Mouse (Mus musculus) limb, embryonic 12.5 days (tissue): ENCODE measurements at regions not wholly inside any gene's neighbourhood (a gene's known extent, or its start where the extent isn't known, plus 50 kb on each side); places are given as distances from the start of the nearest gene placed in this dataset.

ENCODE experiments used
- ATAC-seq: fragments of 200-750 bp; cut with Nextera tagmentation; 2 replicates; pipeline ENCODE4 v1.8.0; 2017; ENCODE audit warnings: low read depth, moderate TSS enrichment; ENCODE audit not compliant: insufficient number of reproducible peaks, insufficient read depth, low FRiP score, low TSS enrichment
- H3K27ac ChIP-seq: fragments of 300-500 bp; sonication (generic); 2 replicates; pipeline ENCODE4 v1.5.1; 2016; ENCODE audit warnings: mild to moderate bottlenecking, moderate library complexity
- H3K27me3 ChIP-seq: fragments of 300-500 bp; sonication (generic); 2 replicates; pipeline ENCODE4 v1.6.1; 2016; ENCODE audit warnings: mild to moderate bottlenecking, moderate library complexity
- H3K36me3 ChIP-seq: fragments of 300-500 bp; sonication (generic); 2 replicates; pipeline ENCODE4 v1.6.1; 2016; ENCODE audit warnings: mild to moderate bottlenecking, moderate library complexity
- H3K4me1 ChIP-seq: fragments of 300-500 bp; sonication (generic); replicated peaks from 2 replicates; pipeline ENCODE4 v1.6.1; 2016
- H3K4me2 ChIP-seq: fragments of 300-500 bp; sonication (generic); 2 replicates; pipeline ENCODE4 v1.6.1; 2016; ENCODE audit warnings: mild to moderate bottlenecking, moderate library complexity
- H3K4me3 ChIP-seq: fragments of 300-500 bp; sonication (generic); replicated peaks from 2 replicates; pipeline ENCODE4 v1.5.1; 2016; ENCODE audit warnings: mild to moderate bottlenecking
- H3K9ac ChIP-seq: fragments of 300-500 bp; sonication (generic); replicated peaks from 2 replicates; pipeline ENCODE4 v1.6.1; 2016; ENCODE audit warnings: mild to moderate bottlenecking, moderate library complexity
- H3K9me3 ChIP-seq: fragments of 300-500 bp; sonication (generic); 2 replicates; pipeline ENCODE4 v1.6.1; 2016; ENCODE audit warnings: mild to moderate bottlenecking, moderate library complexity
- WGBS: fragments of 180-500 bp; shearing (Covaris S2); methylation state at CpG from one replicate; pipeline ENCODE4 v1.1.7; 2016; 5-methylcytosine and 5-hydroxymethylcytosine counted together

DNA sequence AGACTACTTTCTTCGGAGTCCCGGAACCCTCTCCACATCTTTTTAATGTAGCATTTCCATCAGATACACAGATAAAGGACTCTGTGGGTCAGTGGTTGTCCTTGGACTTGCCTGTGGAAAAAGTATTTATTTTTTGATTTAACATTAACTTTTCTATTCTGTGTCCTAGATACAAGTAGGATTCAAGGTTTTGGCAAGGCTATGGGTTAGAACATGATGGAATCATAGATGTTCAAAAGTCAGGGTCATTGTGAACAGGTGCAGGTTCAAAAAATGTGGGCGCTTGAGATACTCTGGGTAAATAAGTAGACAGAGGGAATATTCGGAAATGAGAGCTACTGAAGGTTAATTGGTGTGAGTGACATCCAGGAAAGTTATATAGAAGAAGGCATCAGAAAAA lies 347.7 kb downstream of the Cypt12 start:
- no peak overlapping the region for H3K27ac ChIP-seq
- no peak for ATAC-seq
- WGBS: 96% methylated on average over 4 of the region's 4 CpGs
- H3K4me2 ChIP-seq: no peak overlapping the region
- H3K27me3 ChIP-seq: no peaks in the 10 kb centered on the region
- no peaks in the 10 kb centered on the region for H3K9me3 ChIP-seq
- no peaks in the 10 kb centered on the region for H3K36me3 ChIP-seq
- H3K4me3 ChIP-seq: no peak overlapping the region
- no peaks in the 10 kb centered on the region for H3K4me1 ChIP-seq
- H3K9ac ChIP-seq: no peak overlapping the region

DNA sequence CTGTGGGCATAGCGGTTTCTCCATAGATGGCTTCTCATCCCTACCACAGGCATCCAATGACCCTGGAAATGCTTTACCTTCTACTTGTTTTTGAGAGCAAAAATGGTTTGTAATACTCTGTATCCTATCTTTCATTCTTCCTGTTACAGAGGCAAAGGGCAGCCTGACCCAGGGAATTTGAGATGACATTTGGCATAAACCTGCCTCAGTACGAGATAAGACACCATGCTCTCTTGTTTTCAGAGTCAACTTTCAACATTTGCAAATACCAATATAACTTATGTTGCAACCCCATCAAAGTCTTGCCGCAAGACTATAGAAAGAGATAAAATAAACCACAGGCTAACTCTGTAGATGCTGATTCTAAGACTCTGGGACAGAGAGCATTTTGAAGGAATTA lies 350.5 kb downstream of the Cypt12 start:
- H3K9ac ChIP-seq: no peak overlapping the region
- no peaks in the 10 kb centered on the region for H3K4me1 ChIP-seq
- no peaks in the 10 kb centered on the region for H3K27me3 ChIP-seq
- H3K4me3 ChIP-seq: no peak overlapping the region
- 92% methylated on average over 3 of the region's 3 CpGs for WGBS
- no peak overlapping the region for H3K4me2 ChIP-seq
- H3K9me3 ChIP-seq: no peaks in the 10 kb centered on the region
- no peak for ATAC-seq
- H3K36me3 ChIP-seq: no peaks in the 10 kb centered on the region
- no peak overlapping the region for H3K27ac ChIP-seq

DNA sequence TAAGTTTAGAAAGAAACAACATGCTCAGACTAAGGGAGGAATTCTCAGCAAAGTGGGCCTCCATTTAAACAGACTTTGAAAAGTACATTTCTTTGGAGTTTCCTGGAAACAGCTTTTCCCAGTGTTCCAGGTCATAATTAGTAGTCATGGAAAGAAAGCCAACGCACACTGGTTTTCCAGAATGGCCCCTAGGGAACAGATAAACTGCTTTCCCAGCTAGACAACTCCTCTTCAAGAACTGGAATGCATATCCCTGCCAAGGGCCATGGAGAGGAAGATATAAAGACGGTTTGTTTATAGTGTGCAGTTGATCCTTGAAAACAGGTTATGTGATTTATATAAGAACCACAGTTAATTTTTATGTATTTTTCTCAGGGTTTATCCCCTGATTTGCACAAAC lies 351.3 kb downstream of the Cypt12 start:
- Histone ChIP-seq H3K4me3 (no peak overlapping the region), H3K36me3 (no peaks in the 10 kb centered on the region), H3K27me3 (no peaks in the 10 kb centered on the region), H3K9me3 (no peaks in the 10 kb centered on the region), H3K9ac (no peak overlapping the region), H3K27ac (no peak overlapping the region), H3K4me2 (no peak overlapping the region), H3K4me1 (no peaks in the 10 kb centered on the region)
- 44% methylated on average over 2 of the region's 2 CpGs for WGBS
- no peak for ATAC-seq

DNA sequence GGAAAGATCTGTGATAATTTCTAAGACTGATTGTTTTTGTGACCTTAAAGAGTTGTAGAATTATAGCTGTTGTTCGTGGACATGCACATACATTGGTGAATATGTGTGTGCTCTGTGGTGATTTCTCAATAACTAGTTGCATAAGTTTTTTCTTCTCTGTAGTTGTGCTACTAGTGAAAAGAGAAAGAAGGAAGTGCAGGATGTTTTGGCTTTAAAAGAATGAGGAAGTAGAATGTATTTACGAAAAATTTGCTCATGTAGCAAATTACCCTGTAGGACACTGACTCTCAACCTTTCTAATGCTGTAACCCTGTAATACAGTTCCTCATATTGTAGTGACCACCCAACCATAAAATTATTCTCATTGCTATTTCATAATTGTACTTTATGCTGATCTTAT lies 371.2 kb downstream of the Cypt12 start:
- Histone ChIP-seq H3K4me1 (no peaks in the 10 kb centered on the region), H3K9ac (no peak overlapping the region), H3K4me2 (no peak overlapping the region), H3K9me3 (no peaks in the 10 kb centered on the region), H3K4me3 (no peak overlapping the region), H3K27ac (no peak overlapping the region), H3K36me3 (no peaks in the 10 kb centered on the region), H3K27me3 (no peaks in the 10 kb centered on the region)
- no peak for ATAC-seq
- WGBS: 100% methylated on average over 2 of the region's 2 CpGs

DNA sequence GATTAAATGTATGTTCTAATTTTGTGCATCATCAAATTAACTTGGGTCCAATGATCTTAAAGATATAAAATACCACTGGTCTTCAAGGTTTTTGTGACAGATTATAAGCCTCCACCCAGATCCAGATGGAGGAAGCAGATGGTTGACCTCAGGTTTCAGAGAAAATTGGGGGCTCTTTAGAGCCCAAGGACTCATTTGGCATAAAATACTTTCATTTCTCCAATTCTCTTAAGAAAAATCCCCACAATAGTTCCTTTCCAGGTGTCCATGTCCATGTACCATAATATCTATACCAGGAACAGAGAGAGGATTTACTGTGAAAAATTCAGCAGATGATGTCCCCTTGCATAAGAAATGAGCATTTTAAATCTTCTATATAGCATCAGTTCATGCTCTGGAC lies 385.0 kb downstream of the Cypt12 start:
- H3K27me3 ChIP-seq: no peaks in the 10 kb centered on the region
- H3K4me1 ChIP-seq: no peaks in the 10 kb centered on the region
- ATAC-seq: no peak
- H3K4me3 ChIP-seq: no peak overlapping the region
- H3K9ac ChIP-seq: no peak overlapping the region
- no peaks in the 10 kb centered on the region for H3K36me3 ChIP-seq
- H3K4me2 ChIP-seq: no peak overlapping the region
- H3K9me3 ChIP-seq: no peaks in the 10 kb centered on the region
- H3K27ac ChIP-seq: no peak overlapping the region

DNA sequence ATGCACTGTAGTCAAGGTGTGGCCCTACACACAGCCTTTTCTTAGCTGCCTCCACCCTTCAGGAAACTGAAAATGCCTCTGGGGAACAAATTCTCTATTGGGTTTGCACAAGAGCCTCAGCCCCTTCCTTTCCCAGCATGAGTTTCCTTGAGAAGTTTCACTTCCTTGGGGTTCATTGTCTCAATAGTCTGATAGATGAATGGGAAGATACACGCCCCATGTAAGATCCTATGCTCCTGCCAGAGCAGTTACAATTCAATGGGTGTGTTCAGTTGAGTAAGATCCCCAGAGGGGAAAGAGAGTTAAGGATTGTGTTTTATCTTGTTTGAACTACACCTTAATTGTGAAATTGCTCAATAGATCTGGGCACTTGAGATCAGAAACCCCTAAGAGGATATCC lies 391.0 kb downstream of the Cypt12 start:
- WGBS: 82% methylated on average over 1 of the region's 1 CpGs
- H3K9me3 ChIP-seq: no peaks in the 10 kb centered on the region
- H3K36me3 ChIP-seq: no peaks in the 10 kb centered on the region
- H3K9ac ChIP-seq: no peak overlapping the region
- H3K4me3 ChIP-seq: no peak overlapping the region
- H3K27ac ChIP-seq: no peak overlapping the region
- no peaks in the 10 kb centered on the region for H3K4me1 ChIP-seq
- no peak overlapping the region for H3K4me2 ChIP-seq
- no peaks in the 10 kb centered on the region for H3K27me3 ChIP-seq
- ATAC-seq: no peak

DNA sequence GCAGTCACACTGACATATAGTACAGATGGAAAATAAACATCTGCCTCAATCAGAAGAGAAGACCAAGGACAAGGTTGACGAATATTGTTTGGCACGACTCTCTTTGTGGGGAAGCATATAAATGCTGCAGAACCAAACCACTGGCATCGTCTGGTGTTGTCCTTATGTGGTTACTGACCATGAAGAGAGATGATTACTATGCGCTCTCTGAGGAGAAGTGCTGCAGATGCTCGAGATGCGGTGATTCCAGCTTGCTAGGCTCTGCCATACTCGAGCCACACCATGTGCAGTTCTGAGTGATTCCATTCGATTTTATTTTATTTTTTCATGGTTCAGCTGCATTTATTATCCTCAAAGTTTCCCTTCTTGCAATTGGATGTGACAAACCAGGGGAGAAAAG lies 393.5 kb downstream of the Cypt12 start:
- no peak for ATAC-seq
- no peaks in the 10 kb centered on the region for H3K36me3 ChIP-seq
- H3K4me2 ChIP-seq: no peak overlapping the region
- H3K27ac ChIP-seq: no peak overlapping the region
- H3K4me3 ChIP-seq: no peak overlapping the region
- no peaks in the 10 kb centered on the region for H3K9me3 ChIP-seq
- no peaks in the 10 kb centered on the region for H3K4me1 ChIP-seq
- no peaks in the 10 kb centered on the region for H3K27me3 ChIP-seq
- no peak overlapping the region for H3K9ac ChIP-seq
- 86% methylated on average over 8 of the region's 8 CpGs for WGBS

DNA sequence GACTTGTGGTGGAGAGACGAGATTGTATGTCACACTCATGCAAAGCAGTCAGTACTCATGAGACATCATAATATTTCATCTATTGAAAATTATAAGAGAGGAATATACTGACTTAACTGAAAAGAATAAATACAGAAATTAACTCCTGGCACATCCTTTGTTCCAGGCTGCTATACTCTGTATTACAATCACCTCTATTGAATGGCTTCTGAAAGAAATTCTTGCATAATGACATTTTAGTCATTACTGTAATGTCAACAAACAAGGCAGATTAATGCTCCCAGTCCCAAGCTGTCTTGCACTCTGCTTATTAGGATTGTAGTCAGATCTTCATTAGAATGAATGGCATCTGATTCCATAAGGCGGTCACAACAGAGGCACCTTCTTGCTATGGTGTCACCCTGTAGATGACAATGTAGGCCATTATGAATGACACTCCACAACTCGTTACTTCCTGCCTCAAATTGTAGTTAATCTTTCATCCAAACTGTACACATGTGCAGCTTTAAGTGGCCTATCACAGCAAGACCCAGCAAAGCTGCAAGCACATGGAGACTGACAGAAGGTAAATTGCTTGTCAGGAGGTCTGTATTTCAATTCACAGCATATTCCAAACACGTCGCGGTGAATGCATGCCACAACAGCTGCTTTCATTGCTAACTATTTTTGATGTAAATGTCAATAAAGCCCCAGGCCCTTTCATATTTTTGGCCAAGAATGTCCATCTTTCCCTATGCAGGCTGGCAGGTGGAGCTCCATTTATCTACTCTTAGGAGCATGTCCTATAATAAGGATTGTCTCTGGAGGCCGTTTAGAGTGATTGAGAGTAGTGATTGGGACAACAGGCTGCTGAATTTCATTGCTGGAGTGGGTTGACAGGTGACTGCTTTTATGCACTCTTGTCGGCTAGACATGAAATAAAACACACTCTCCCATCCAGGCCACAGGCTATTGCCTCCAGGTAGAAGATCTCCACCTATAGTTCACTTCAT lies 430.1 kb downstream of the Cypt12 start:
- Histone ChIP-seq H3K9me3 (no peaks in the 10 kb centered on the region), H3K4me2 (no peak overlapping the region), H3K36me3 (no peaks in the 10 kb centered on the region), H3K27ac (no peak overlapping the region), H3K9ac (no peak overlapping the region), H3K4me1 (no peaks in the 10 kb centered on the region), H3K4me3 (no peak overlapping the region), H3K27me3 (no peaks in the 10 kb centered on the region)
- ATAC-seq: no peak
- 80% methylated on average over 8 of the region's 8 CpGs for WGBS

DNA sequence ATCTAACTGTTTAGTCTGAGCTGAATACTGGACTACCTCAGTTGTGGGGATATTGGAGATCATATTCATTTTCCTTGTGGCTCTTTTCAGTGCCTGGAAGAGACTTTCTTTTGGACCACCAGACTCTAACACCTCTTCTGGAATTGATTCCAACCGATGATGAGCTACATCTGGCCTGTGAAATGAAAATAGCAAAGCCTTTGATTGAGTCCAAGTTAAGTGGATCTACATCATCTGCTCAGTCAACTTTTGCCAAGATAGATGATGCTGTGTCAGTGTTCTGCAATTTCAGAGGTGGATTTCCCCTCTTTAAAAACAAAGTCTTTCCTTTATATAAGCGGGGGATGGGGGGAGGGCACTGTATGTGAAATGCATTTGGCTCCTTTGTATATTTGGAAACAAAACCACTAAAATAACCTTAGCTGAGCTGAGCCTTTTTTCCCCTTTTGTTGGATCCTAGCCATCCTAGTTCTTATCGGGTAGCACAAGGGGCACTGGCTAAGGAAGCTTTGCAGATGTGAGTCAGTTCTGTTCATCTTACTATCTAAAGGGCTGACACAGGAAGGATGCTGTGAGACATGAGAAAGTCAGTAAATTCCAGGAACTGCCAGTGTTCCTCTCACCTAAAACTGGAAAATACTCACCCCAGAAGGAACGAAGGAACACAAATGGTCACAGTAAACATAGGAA lies 473.8 kb downstream of the Cypt12 start:
- H3K4me1 ChIP-seq: no peaks in the 10 kb centered on the region
- H3K27me3 ChIP-seq: no peaks in the 10 kb centered on the region
- no peak for ATAC-seq
- no peak overlapping the region for H3K4me3 ChIP-seq
- 85% methylated on average over 4 of the region's 4 CpGs for WGBS
- H3K9ac ChIP-seq: no peak overlapping the region
- H3K36me3 ChIP-seq: no peaks in the 10 kb centered on the region
- H3K9me3 ChIP-seq: no peaks in the 10 kb centered on the region
- H3K4me2 ChIP-seq: no peak overlapping the region
- no peak overlapping the region for H3K27ac ChIP-seq

DNA sequence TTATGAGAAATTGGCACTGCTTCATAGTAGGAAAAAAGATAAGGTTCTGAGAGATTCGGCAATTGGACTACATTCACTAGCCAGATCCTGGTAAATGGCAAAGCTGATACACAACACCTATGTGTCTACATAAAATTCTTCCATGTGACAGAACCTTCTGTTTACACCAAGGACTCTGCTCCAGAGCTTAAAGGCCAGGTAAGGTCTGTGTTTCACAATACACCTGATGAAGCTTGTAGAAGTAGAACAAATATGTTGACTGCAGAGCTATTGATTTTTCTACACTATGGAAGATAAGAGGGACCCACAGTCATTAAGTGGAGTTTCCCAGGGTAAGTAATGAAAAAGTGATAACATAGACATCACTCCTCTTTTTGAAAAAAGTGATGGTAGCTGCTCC lies 480.7 kb downstream of the Cypt12 start:
- H3K9ac ChIP-seq: no peak overlapping the region
- H3K4me1 ChIP-seq: no peaks in the 10 kb centered on the region
- H3K27me3 ChIP-seq: no peaks in the 10 kb centered on the region
- 93% methylated on average over 1 of the region's 1 CpGs for WGBS
- no peak overlapping the region for H3K27ac ChIP-seq
- no peak for ATAC-seq
- no peak overlapping the region for H3K4me2 ChIP-seq
- no peaks in the 10 kb centered on the region for H3K9me3 ChIP-seq
- no peaks in the 10 kb centered on the region for H3K36me3 ChIP-seq
- H3K4me3 ChIP-seq: no peak overlapping the region

DNA sequence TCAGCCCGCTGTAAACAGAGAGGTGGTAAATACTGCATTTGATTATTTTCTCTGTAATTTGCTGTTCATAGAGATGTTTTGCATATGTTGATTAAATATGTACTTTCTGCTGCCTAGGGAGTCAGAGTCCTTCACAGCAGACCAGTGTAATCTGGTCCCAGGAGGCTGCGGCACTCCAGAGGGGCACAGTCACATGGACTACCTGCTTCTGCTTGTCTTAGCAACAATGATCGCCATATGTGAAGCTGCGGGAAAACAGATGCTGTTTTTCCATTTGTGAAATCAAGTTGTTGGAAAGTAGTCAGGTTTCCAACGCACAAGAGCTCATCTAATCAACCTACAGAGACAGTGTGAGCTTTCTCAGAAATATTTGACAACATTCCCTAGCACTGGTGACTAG lies 490.6 kb downstream of the Cypt12 start:
- WGBS: 88% methylated on average over 5 of the region's 5 CpGs
- Histone ChIP-seq H3K36me3 (no peaks in the 10 kb centered on the region), H3K9ac (no peak overlapping the region), H3K4me1 (no peaks in the 10 kb centered on the region), H3K27ac (no peak overlapping the region), H3K4me2 (no peak overlapping the region), H3K9me3 (no peaks in the 10 kb centered on the region), H3K27me3 (no peaks in the 10 kb centered on the region), H3K4me3 (no peak overlapping the region)
- no peak for ATAC-seq
